Mouse (Mus musculus): ENCODE data around the gene Tspan17.

Gene Tspan17

GRCm38 (mm10) chr13:54788740-54789560 is at the start of gene Tspan17:
Gene Tspan17, plus strand, starts transcription at chr13:54789377.
- CTCF ChIA-PET: interaction anchor here (0.5 to 2.6 kb wide), 24 partner anchors 9 to 389 kb away, joined by 3 to 27 read pairs (median 4); partner anchors contain the start of genes Sncb (in 2 of the 4) and Unc5a (in 1 of the 4)

GRCm38 (mm10) chr13:54746110-54746509 is 43.1 kb upstream of the Tspan17 start:
- ChIA-PET CTCF (interaction anchor here in 1 of 4 experiments (0.5 kb wide), 1 partner anchor 392 kb away, joined by 3 read pairs; no protein-coding TSS in a partner anchor), POLR2A (interaction anchor here in 1 of 4 experiments (0.6 kb wide), 1 partner anchor 216 kb away, joined by 3 read pairs; no protein-coding TSS in a partner anchor)

More at GRCm38 (mm10) chr13:54788740-54789560, at the start of gene Tspan17:
- POLR2A ChIA-PET: interaction anchor here (0.5 to 5.3 kb wide), 47 partner anchors 7 to 401 kb away, joined by 3 to 34 read pairs (median 4); partner anchors contain the start of genes Higd2a (in 2 of the 4), Nop16 (in 2 of the 4), Sncb (in 2 of the 4) and Eif4e1b (in 1 of the 4)

GRCm38 (mm10) chr13:54746896-54747295 is 42.3 kb upstream of the Tspan17 start:
- ChIA-PET CTCF (no interaction called here), POLR2A (interaction anchor here in 1 of 4 experiments (0.6 kb wide), 1 partner anchor 215 kb away, joined by 3 read pairs; no protein-coding TSS in a partner anchor)

- POLR2A ChIA-PET: interaction anchor here in 1 of 4 experiments (0.9 kb wide), 1 partner anchor 296 kb away, joined by 3 read pairs; no protein-coding TSS in a partner anchor
- CTCF ChIA-PET: no interaction called here
Observed at GRCm38 (mm10) chr13:54748190-54748589, 41.0 kb upstream of the Tspan17 start.

- POLR2A ChIA-PET: no interaction called here
- CTCF ChIA-PET: no interaction called here
Observed at GRCm38 (mm10) chr13:54748721-54749060, 40.5 kb upstream of the Tspan17 start.

- CTCF ChIA-PET: interaction anchor here (0.5 to 1.2 kb wide), 9 partner anchors 9 to 378 kb away, joined by 3 to 16 read pairs (median 4); partner anchors contain the start of gene Cplx2 (in 1 of the 4)
- POLR2A ChIA-PET: interaction anchor here in 2 of 4 experiments (0.5 to 1.0 kb wide), 3 partner anchors 9 to 125 kb away, joined by 3 to 6 read pairs (median 3); no protein-coding TSS in a partner anchor
Observed at GRCm38 (mm10) chr13:54749061-54749863, 39.9 kb upstream of the Tspan17 start.

GRCm38 (mm10) chr13:54749864-54750411 is 39.2 kb upstream of the Tspan17 start, which contains the start of gene Gprin1:
Gene Gprin1, minus strand, starts transcription at chr13:54749874.
- ChIA-PET CTCF (interaction anchor here (0.6 to 1.2 kb wide), 8 partner anchors 8 to 379 kb away, joined by 3 to 16 read pairs (median 4); partner anchors contain the start of gene Cplx2 (in 1 of the 4)), POLR2A (interaction anchor here in 2 of 4 experiments (1.0 to 1.5 kb wide), 4 partner anchors 9 to 125 kb away, joined by 3 read pairs; no protein-coding TSS in a partner anchor)

- ChIA-PET CTCF (interaction anchor here in 2 of 4 experiments (0.6 kb wide), 3 partner anchors 10 to 378 kb away, joined by 3 to 4 read pairs (median 3); no protein-coding TSS in a partner anchor), POLR2A (interaction anchor here in 1 of 4 experiments (1.2 to 1.6 kb wide), 3 partner anchors 12 to 63 kb away, joined by 3 read pairs; no protein-coding TSS in a partner anchor)
Observed at GRCm38 (mm10) chr13:54750699-54751098, 38.5 kb upstream of the Tspan17 start.

GRCm38 (mm10) chr13:54752656-54753055 is 36.5 kb upstream of the Tspan17 start:
- ChIA-PET POLR2A (interaction anchor here in 1 of 4 experiments (1.1 kb wide), 1 partner anchor 37 kb away, joined by 3 read pairs; no protein-coding TSS in a partner anchor), CTCF (interaction anchor here in 1 of 4 experiments (0.6 to 1.2 kb wide), 3 partner anchors 40 to 380 kb away, joined by 3 to 5 read pairs (median 5); no protein-coding TSS in a partner anchor)

- POLR2A ChIA-PET: no interaction called here
- CTCF ChIA-PET: interaction anchor here in 1 of 4 experiments (1.4 kb wide), 1 partner anchor 12 kb away, joined by 3 read pairs; the partner anchor contains the start of gene Sncb
Observed at GRCm38 (mm10) chr13:54753733-54754132, 35.4 kb upstream of the Tspan17 start.

- ChIA-PET POLR2A (interaction anchor here in 2 of 4 experiments (0.6 kb wide), 3 partner anchors 13 to 382 kb away, joined by 3 to 4 read pairs (median 3); no protein-coding TSS in a partner anchor), CTCF (interaction anchor here in 1 of 4 experiments (0.7 to 1.4 kb wide), 3 partner anchors 12 to 415 kb away, joined by 3 read pairs; partner anchors contain the start of gene Sncb)
Observed at GRCm38 (mm10) chr13:54754169-54755080, 34.8 kb upstream of the Tspan17 start.

GRCm38 (mm10) chr13:54755201-54755830 is 33.9 kb upstream of the Tspan17 start:
- CTCF ChIA-PET: interaction anchor here in 1 of 4 experiments (0.6 to 1.4 kb wide), 4 partner anchors 11 to 609 kb away, joined by 3 to 4 read pairs (median 3); partner anchors contain the start of gene Sncb
- POLR2A ChIA-PET: interaction anchor here in 2 of 4 experiments (0.6 kb wide), 3 partner anchors 13 to 381 kb away, joined by 3 to 4 read pairs (median 3); no protein-coding TSS in a partner anchor

- CTCF ChIA-PET: interaction anchor here in 1 of 4 experiments (0.7 kb wide), 1 partner anchor 915 kb away, joined by 7 read pairs; no protein-coding TSS in a partner anchor
- POLR2A ChIA-PET: interaction anchor here in 2 of 4 experiments (0.6 to 1.2 kb wide), 2 partner anchors 12 to 60 kb away, joined by 3 to 5 read pairs; no protein-coding TSS in a partner anchor
Observed at GRCm38 (mm10) chr13:54756156-54756712, 32.9 kb upstream of the Tspan17 start.

GRCm38 (mm10) chr13:54757093-54757830 is 31.9 kb upstream of the Tspan17 start:
- CTCF ChIA-PET: interaction anchor here (0.6 to 3.9 kb wide), 15 partner anchors 8 to 916 kb away, joined by 3 to 25 read pairs (median 5); partner anchors contain the start of genes Gprin1 (in 2 of the 4), Eif4e1b (in 1 of the 4), Rnf44 (in 1 of the 4) and Sncb (in 1 of the 4)
- POLR2A ChIA-PET: interaction anchor here in 3 of 4 experiments (0.6 to 1.6 kb wide), 9 partner anchors 9 to 688 kb away, joined by 3 to 9 read pairs (median 3); partner anchors contain the start of genes Sncb (in 2 of the 3), Eif4e1b (in 1 of the 3), Grk6 (in 1 of the 3) and Rnf44 (in 1 of the 3)

Measured in embryonic stem cell, embryonic (primary cell).